Mouse (Mus musculus) brain, adult 2 months (tissue): ENCODE results near the gene Galnt18.
A peak's percentile ranks its signal among the peaks of the same experiment; 100 is the strongest.

Source experiments
- DNase-seq: peaks from one replicate; pipeline ENCODE4 v3.0.0; 2011; ENCODE audit warnings: low read depth, low spot score

The Galnt18 gene

GRCm38 (mm10) chr7:111563316-111564110 lies 216.3 kb downstream of the Galnt18 start:
- DNase-seq: peak; percentile 34

GRCm38 (mm10) chr7:111560097-111560496 lies 219.7 kb downstream of the Galnt18 start:
- DNase-seq: no peak

- DNase-seq: no peak
Measured at GRCm38 (mm10) chr7:111559011-111559410, 220.8 kb downstream of the Galnt18 start.

GRCm38 (mm10) chr7:111550987-111551386 lies 228.8 kb downstream of the Galnt18 start:
- peak; percentile 44 for DNase-seq

- DNase-seq: peak; percentile 76
Measured at GRCm38 (mm10) chr7:111547069-111547468, 232.7 kb downstream of the Galnt18 start.

GRCm38 (mm10) chr7:111545614-111546013 lies 234.2 kb downstream of the Galnt18 start:
- DNase-seq: no peak

GRCm38 (mm10) chr7:111537946-111538345 lies 241.8 kb downstream of the Galnt18 start:
- DNase-seq: no peak

GRCm38 (mm10) chr7:111534826-111535405 lies 244.9 kb downstream of the Galnt18 start:
- DNase-seq: no peak

GRCm38 (mm10) chr7:111528961-111529643 lies 250.7 kb downstream of the Galnt18 start:
- DNase-seq: no peak

GRCm38 (mm10) chr7:111528462-111528861 lies 251.3 kb downstream of the Galnt18 start:
- peak; percentile 17 for DNase-seq

- no peak for DNase-seq
Measured at GRCm38 (mm10) chr7:111520881-111521280, 258.9 kb downstream of the Galnt18 start.

- DNase-seq: peak; percentile 55
Measured at GRCm38 (mm10) chr7:111518581-111519242, 261.1 kb downstream of the Galnt18 start.

GRCm38 (mm10) chr7:111516882-111517281 lies 262.9 kb downstream of the Galnt18 start:
- DNase-seq: peak; percentile 52

- peak; percentile 28 for DNase-seq
Measured at GRCm38 (mm10) chr7:111515471-111515870, 264.3 kb downstream of the Galnt18 start.

GRCm38 (mm10) chr7:111509167-111509854 lies 270.5 kb downstream of the Galnt18 start:
- DNase-seq: no peak

- DNase-seq: no peak
Measured at GRCm38 (mm10) chr7:111500616-111501015, 279.2 kb downstream of the Galnt18 start.

- no peak for DNase-seq
Measured at GRCm38 (mm10) chr7:111499255-111499790, 280.5 kb downstream of the Galnt18 start.

GRCm38 (mm10) chr7:111497191-111497590 lies 282.6 kb downstream of the Galnt18 start:
- no peak for DNase-seq

- DNase-seq: no peak
Measured at GRCm38 (mm10) chr7:111492242-111492949, 287.4 kb downstream of the Galnt18 start.

GRCm38 (mm10) chr7:111491566-111491965 lies 288.2 kb downstream of the Galnt18 start:
- peak; percentile 45 for DNase-seq
